In genomic region chr13:44399831-44400321, GRCm38 (mm10) we compare ENCODE assay signal across 10 mouse cellular contexts.
A peak's percentile ranks its signal among the peaks of the same experiment; 100 is the strongest.
DNase-seq lines count a peak whose midpoint lies in the region; ATAC-seq and TF ChIP-seq lines count a peak whose summit lies in the region.
"Had no signal": no experiment of that assay in that cellular context is flagged by ENCODE, and none has a peak within 500 bp of the region (broad histone marks: within the 10 kb centered on the region; RNA-seq: fewer than 3 reads in every experiment).

No protein-coding gene starts in this region.

- no peak overlapping the region for H3K4me2 ChIP-seq in forebrain, embryonic 14.5 days (ENCODE audit: low read length)
- no peak overlapping the region for H3K4me2 ChIP-seq in forebrain, embryonic 11.5 days (ENCODE audit: low read depth, low read length, severe bottlenecking)
- H3K4me2 ChIP-seq in midbrain, postnatal 0 days (ENCODE audit: low read depth, low read length, poor library complexity, severe bottlenecking) = no peak overlapping the region
- H3K4me2 ChIP-seq in midbrain, embryonic 15.5 days = no peak overlapping the region
- H3K4me2 ChIP-seq in limb, embryonic 14.5 days (replicated peaks; ENCODE audit: low read depth, low read length, severe bottlenecking) = no peak overlapping the region
- H3K4me2 ChIP-seq in forebrain, embryonic 13.5 days = no peak overlapping the region
- H3K4me2 ChIP-seq: heart, embryonic 12.5 days had no signal

- no peak for ATAC-seq in forebrain, embryonic 14.5 days
- ATAC-seq in forebrain, embryonic 11.5 days (replicated peaks; ENCODE audit: low FRiP score) = no peak
- ATAC-seq in midbrain, postnatal 0 days (ENCODE audit: low FRiP score) = no peak
- no peak for ATAC-seq in midbrain, embryonic 15.5 days (replicated peaks)
- ATAC-seq in limb, embryonic 14.5 days (ENCODE audit: low FRiP score, low read depth) = peak; percentile 50
- ATAC-seq in forebrain, embryonic 13.5 days = no peak
- ATAC-seq: intestine, embryonic 16.5 days had no signal

- no peak for TF ChIP-seq CTCF in midbrain, postnatal 0 days (IDR thresholded peaks at IDR 0.05)

- TF ChIP-seq POLR2A in limb, embryonic 14.5 days (IDR thresholded peaks at IDR 0.05; ENCODE audit: borderline replicate concordance, extremely low read depth, insufficient read depth, insufficient read length) = no peak

- no peaks in the 10 kb centered on the region for H3K9me3 ChIP-seq in forebrain, embryonic 14.5 days (replicated peaks; ENCODE audit: control insufficient read depth, low read length)
- no peaks in the 10 kb centered on the region for H3K9me3 ChIP-seq in forebrain, embryonic 11.5 days (ENCODE audit: control insufficient read depth, low read length)
- no peaks in the 10 kb centered on the region for H3K9me3 ChIP-seq in midbrain, postnatal 0 days (ENCODE audit: low read length)
- H3K9me3 ChIP-seq in midbrain, embryonic 15.5 days = no peaks in the 10 kb centered on the region
- H3K9me3 ChIP-seq in limb, embryonic 14.5 days (ENCODE audit: control insufficient read depth, low read length) = no peaks in the 10 kb centered on the region
- no peaks in the 10 kb centered on the region for H3K9me3 ChIP-seq in forebrain, embryonic 13.5 days (replicated peaks)
- H3K9me3 ChIP-seq: heart, embryonic 12.5 days had no signal

- no peak overlapping the region for H3K9ac ChIP-seq in forebrain, embryonic 14.5 days (ENCODE audit: low read length)
- no peak overlapping the region for H3K9ac ChIP-seq in forebrain, embryonic 11.5 days (ENCODE audit: low read length)
- H3K9ac ChIP-seq in midbrain, postnatal 0 days (replicated peaks; ENCODE audit: low read length, poor library complexity, severe bottlenecking) = no peak overlapping the region
- no peak overlapping the region for H3K9ac ChIP-seq in midbrain, embryonic 15.5 days
- H3K9ac ChIP-seq in limb, embryonic 14.5 days (ENCODE audit: low read depth, low read length, severe bottlenecking) = no peak overlapping the region
- H3K9ac ChIP-seq in forebrain, embryonic 13.5 days = no peak overlapping the region
- H3K9ac ChIP-seq: heart, embryonic 12.5 days had no signal

- DNase-seq in forebrain, embryonic 14.5 days (ENCODE audit: low spot score) = peak; percentile 44
- DNase-seq in forebrain, embryonic 11.5 days (ENCODE audit: low spot score) = no peak
- peak; percentile 58 for DNase-seq in midbrain, postnatal 0 days (ENCODE audit: low spot score)
- DNase-seq in cerebellum, postnatal 10 days = peak; percentile 75 to 81
- DNase-seq in limb, embryonic 14.5 days (ENCODE audit: low spot score) = peak; percentile 73
- DNase-seq in spleen, postnatal 14 days (ENCODE audit: low spot score in 2 of 2) = no peak

- H3K4me1 ChIP-seq in forebrain, embryonic 14.5 days (ENCODE audit: control insufficient read depth, insufficient read depth, low read length) = no peaks in the 10 kb centered on the region
- 0 out of 2 replicates have a peak, but pooled peaks cover 2% of the 10 kb centered on the region for H3K4me1 ChIP-seq in forebrain, embryonic 11.5 days (replicated peaks; ENCODE audit: control insufficient read depth, insufficient read depth, low read length)
- H3K4me1 ChIP-seq in midbrain, postnatal 0 days (ENCODE audit: insufficient read depth, low read length) = no peaks in the 10 kb centered on the region; the same call in 1 of the 2 replicates
- no peaks in the 10 kb centered on the region for H3K4me1 ChIP-seq in midbrain, embryonic 15.5 days
- H3K4me1 ChIP-seq in limb, embryonic 14.5 days (ENCODE audit: control insufficient read depth, insufficient read depth, low read length) = peaks cover 26% of the 10 kb centered on the region
- H3K4me1 ChIP-seq in forebrain, embryonic 13.5 days = peaks cover 12% of the 10 kb centered on the region

- H3K27me3 ChIP-seq in forebrain, embryonic 14.5 days (replicated peaks; ENCODE audit: control insufficient read depth, insufficient read depth, low read length) = no peaks in the 10 kb centered on the region
- H3K27me3 ChIP-seq in forebrain, embryonic 11.5 days (ENCODE audit: control insufficient read depth, insufficient read depth, low read length) = no peaks in the 10 kb centered on the region
- no peaks in the 10 kb centered on the region for H3K27me3 ChIP-seq in midbrain, postnatal 0 days (ENCODE audit: insufficient read depth, low read length)
- no peaks in the 10 kb centered on the region for H3K27me3 ChIP-seq in midbrain, embryonic 15.5 days (replicated peaks)
- H3K27me3 ChIP-seq in limb, embryonic 14.5 days (ENCODE audit: control insufficient read depth, insufficient read depth, low read length) = no peaks in the 10 kb centered on the region
- no peaks in the 10 kb centered on the region for H3K27me3 ChIP-seq in forebrain, embryonic 13.5 days
- H3K27me3 ChIP-seq: heart, embryonic 12.5 days had no signal

- no peaks in the 10 kb centered on the region for H3K36me3 ChIP-seq in forebrain, embryonic 14.5 days (ENCODE audit: control insufficient read depth, insufficient read depth, low read length)
- H3K36me3 ChIP-seq in forebrain, embryonic 11.5 days (ENCODE audit: control insufficient read depth, insufficient read depth, low read length) = no peaks in the 10 kb centered on the region
- no peaks in the 10 kb centered on the region for H3K36me3 ChIP-seq in midbrain, postnatal 0 days (ENCODE audit: insufficient read depth, low read length)
- no peaks in the 10 kb centered on the region for H3K36me3 ChIP-seq in midbrain, embryonic 15.5 days (replicated peaks)
- H3K36me3 ChIP-seq in limb, embryonic 14.5 days (ENCODE audit: control insufficient read depth, insufficient read depth, low read length) = no peaks in the 10 kb centered on the region
- no peaks in the 10 kb centered on the region for H3K36me3 ChIP-seq in forebrain, embryonic 13.5 days (ENCODE audit: poor library complexity, severe bottlenecking)
- H3K36me3 ChIP-seq: heart, embryonic 12.5 days had no signal

- 52% methylated on average over 7 of the region's 7 CpGs for WGBS in forebrain, embryonic 14.5 days
- 72% methylated on average over 7 of the region's 7 CpGs for WGBS in forebrain, embryonic 11.5 days
- WGBS in midbrain, postnatal 0 days = 55% methylated on average over 7 of the region's 7 CpGs
- 54% methylated on average over 7 of the region's 7 CpGs for WGBS in midbrain, embryonic 15.5 days
- 29% methylated on average over 7 of the region's 7 CpGs for WGBS in limb, embryonic 14.5 days
- WGBS in forebrain, embryonic 13.5 days = 55% methylated on average over 7 of the region's 7 CpGs

- no peak overlapping the region for H3K27ac ChIP-seq in forebrain, embryonic 14.5 days (ENCODE audit: low read depth, low read length)
- no peak overlapping the region for H3K27ac ChIP-seq in forebrain, embryonic 11.5 days (ENCODE audit: low read depth, low read length)
- H3K27ac ChIP-seq in midbrain, postnatal 0 days (ENCODE audit: low read depth, low read length) = no peak overlapping the region
- H3K27ac ChIP-seq in midbrain, embryonic 15.5 days = no peak overlapping the region
- H3K27ac ChIP-seq in limb, embryonic 14.5 days (replicated peaks; ENCODE audit: low read depth, low read length) = peak overlapping the region; percentile 59
- H3K27ac ChIP-seq in forebrain, embryonic 13.5 days = no peak overlapping the region

- no peak overlapping the region for H3K4me3 ChIP-seq in forebrain, embryonic 14.5 days (ENCODE audit: low read depth, low read length)
- no peak overlapping the region for H3K4me3 ChIP-seq in forebrain, embryonic 11.5 days (ENCODE audit: low read depth, low read length)
- H3K4me3 ChIP-seq in midbrain, postnatal 0 days (ENCODE audit: low read depth, low read length) = no peak overlapping the region
- no peak overlapping the region for H3K4me3 ChIP-seq in midbrain, embryonic 15.5 days
- H3K4me3 ChIP-seq in limb, embryonic 14.5 days (replicated peaks; ENCODE audit: low read length) = no peak overlapping the region
- no peak overlapping the region for H3K4me3 ChIP-seq in forebrain, embryonic 13.5 days
- H3K4me3 ChIP-seq: heart, embryonic 12.5 days had no signal

Comparison
In these comparisons a context has a peak if more than half of its experiments do, and no peak if none do; other contexts are left out.
1. DNase-seq: peak in forebrain, embryonic 14.5 days (single experiment), midbrain, postnatal 0 days (single experiment), cerebellum, postnatal 10 days (2 of 2) and limb, embryonic 14.5 days (single experiment); none in forebrain, embryonic 11.5 days (single experiment) and spleen, postnatal 14 days (0 of 2).